Mouse (Mus musculus): ENCODE data around the gene Tmem160. TPM values are rescaled to one million over a fixed set of nuclear protein-coding genes. Genes with fewer than 3 reads are reported as not detected.
A peak's percentile ranks its signal among the peaks of the same experiment; 100 is the strongest.

Gene Tmem160
- 71.5 and 75.0 TPM in 2 replicates for polyA plus RNA-seq (2015; fragmentation: Nextera tagmentation; extraction: Ambion mirVana)

DNA sequence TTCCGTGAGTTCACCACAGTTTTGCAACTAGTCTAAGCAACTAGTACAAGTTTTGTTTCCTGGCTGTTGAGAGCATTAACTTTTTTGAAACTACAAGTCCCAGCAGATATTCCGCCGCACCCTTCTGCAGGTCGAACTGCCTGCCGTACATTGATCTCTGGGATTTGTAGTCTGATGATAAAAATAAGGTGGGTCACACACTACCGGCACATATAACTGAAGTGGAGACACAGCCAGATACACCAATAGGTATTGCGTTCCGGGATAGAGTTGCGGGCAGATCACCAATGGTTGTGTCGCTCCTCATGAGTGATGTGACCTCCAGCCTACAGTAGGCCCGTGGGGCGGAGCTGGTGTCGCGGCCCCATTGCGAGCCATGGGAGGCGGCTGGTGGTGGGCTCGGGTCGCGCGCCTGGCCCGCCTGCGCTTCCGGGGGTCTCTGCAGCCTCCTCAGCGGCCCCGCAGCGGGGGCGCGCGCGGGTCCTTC, at the start of gene Tmem160:
Gene Tmem160, plus strand, starts transcription at position 193 of the 487 bp plus-strand sequence.
- peak within 1 kb of the TSS; percentile 71 for H3K9ac ChIP-seq (ENCODE audit: low read length)
- DNase-seq (ENCODE audit: low spot score) (peak; percentile 88), ATAC-seq (ENCODE audit: low FRiP score, low TSS enrichment) (peak; percentile 99)
- WGBS, result 1% methylated on average over 30 of the region's 30 CpGs
- peak within 1 kb of the TSS; percentile 53 for H3K27ac ChIP-seq (replicated peaks)
- TF ChIP-seq CTCF (IDR thresholded peaks at IDR 0.05; ENCODE audit: low read depth) (no peak), EP300 (optimal IDR thresholded peaks at IDR 0.05) (no peak)
- H3K9me3 ChIP-seq (ENCODE audit: control insufficient read depth, low read length), result no peaks in the 10 kb centered on the region
- 0 out of 2 replicates have a peak, but pooled peaks cover 2% of the 10 kb centered on the region for H3K4me1 ChIP-seq (replicated peaks; ENCODE audit: control insufficient read depth, insufficient read depth)
- no peaks in the 10 kb centered on the region for H3K27me3 ChIP-seq (ENCODE audit: control insufficient read depth, insufficient read depth, low read length)
- H3K36me3 ChIP-seq (ENCODE audit: control insufficient read depth, insufficient read depth, low read length), result no peaks in the 10 kb centered on the region
- peak within 1 kb of the TSS; percentile 97 for H3K4me2 ChIP-seq (replicated peaks; ENCODE audit: low read depth)
- peak within 1 kb of the TSS; percentile 81 for H3K4me3 ChIP-seq (ENCODE audit: low read depth, low read length)

DNA sequence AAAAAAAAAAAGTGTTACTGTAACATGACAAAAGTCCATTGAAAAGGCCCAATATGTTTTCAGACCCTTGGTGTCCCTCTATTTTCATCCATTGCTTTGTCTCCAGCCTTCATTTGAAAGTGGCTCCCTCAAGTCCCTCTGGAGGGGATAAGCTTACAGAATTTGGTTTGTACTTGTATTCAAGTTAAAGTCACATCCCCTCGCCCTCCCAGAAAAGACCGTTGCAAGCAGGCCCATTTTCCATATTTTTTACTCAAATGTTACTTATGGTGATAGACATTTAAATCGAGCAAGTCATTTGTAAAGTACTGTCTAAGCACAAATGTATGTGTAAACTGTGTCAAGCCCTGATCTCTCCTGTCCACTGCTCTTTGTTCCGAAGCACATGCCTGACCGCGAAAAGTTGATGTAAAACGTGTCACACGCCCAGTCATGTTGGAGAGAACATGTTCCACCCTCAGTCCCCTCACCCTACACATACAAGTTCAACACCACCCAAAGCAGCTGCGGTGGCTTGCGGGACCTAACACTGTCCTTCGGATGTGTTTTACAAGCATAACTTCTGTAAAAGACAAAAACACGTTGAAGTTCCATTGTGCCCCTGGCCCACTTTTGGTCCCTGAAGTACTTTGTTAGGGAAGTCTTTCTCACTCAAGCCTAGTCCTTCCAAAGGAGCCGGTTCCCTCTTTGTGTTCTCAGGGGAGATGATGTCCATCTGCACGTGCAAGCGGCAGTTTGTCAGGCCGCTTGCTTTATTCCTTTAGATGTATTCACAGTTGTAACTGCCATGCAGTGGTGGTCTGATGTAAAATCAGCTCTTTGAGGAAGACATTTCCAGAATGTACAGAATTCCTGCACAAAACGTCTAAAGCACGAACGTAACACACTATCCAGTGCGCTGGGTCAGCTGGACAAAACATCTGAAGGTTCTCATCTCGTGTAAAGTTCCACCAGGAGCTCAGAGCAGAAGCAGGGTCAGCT, 49.3 kb upstream of the Tmem160 start:
- Histone ChIP-seq H3K9ac (ENCODE audit: low read length) (peak overlapping the region; percentile 100), H3K4me3 (ENCODE audit: low read depth, low read length) (peak overlapping the region; percentile 98), H3K4me2 (replicated peaks; ENCODE audit: low read depth) (peak overlapping the region; percentile 64), H3K4me1 (replicated peaks; ENCODE audit: control insufficient read depth, insufficient read depth) (peaks cover 6% of the 10 kb centered on the region), H3K27ac (replicated peaks) (peak overlapping the region; percentile 100), H3K27me3 (ENCODE audit: control insufficient read depth, insufficient read depth, low read length) (no peaks in the 10 kb centered on the region), H3K9me3 (ENCODE audit: control insufficient read depth, low read length) (no peaks in the 10 kb centered on the region), H3K36me3 (ENCODE audit: control insufficient read depth, insufficient read depth, low read length) (no peaks in the 10 kb centered on the region)
- DNase-seq (ENCODE audit: low spot score) (peak; percentile 41), ATAC-seq (ENCODE audit: low FRiP score, low TSS enrichment) (no peak)
- TF ChIP-seq CTCF (IDR thresholded peaks at IDR 0.05; ENCODE audit: low read depth), result no peak
- TF ChIP-seq EP300 (optimal IDR thresholded peaks at IDR 0.05), result no peak
- WGBS, result 12% methylated on average over 21 of the region's 21 CpGs

DNA sequence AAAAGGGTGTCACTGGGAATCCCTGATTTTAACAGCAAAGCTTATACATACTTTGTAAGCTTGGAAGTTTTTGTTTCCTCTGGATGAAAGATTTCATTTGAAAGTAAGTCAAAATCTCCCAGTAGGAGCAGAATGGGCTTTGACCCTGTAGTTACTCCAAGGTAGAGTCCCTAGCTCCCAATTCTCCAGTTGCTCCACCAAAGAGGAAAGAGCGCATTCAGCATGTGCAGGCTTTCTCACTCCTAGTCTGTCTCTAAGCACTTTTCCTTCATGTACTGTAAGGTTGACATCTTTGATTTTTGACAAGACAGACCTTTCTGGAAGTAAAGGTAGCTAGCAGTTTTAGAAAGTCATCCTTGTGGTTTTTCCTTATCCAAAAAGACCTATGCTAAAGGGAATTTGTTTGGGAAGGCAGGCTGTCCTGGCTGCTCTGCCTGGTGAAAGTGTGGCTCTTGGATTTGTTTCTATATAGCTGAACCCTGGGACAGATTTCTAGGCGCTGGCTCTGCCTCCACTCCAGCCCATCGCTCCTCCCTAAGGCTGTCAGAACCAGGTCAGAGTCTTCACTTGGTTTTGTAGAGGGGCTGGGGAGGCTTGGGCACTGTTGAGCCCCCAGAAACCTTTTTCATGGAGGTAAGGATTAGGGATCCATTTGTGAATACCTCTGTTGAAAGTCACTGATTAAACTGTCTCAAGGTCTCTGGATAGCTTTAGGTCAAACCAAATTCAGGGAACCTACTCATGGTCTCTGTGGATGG, 48.1 kb upstream of the Tmem160 start:
- Histone ChIP-seq H3K4me1 (replicated peaks; ENCODE audit: control insufficient read depth, insufficient read depth) (peaks cover 6% of the 10 kb centered on the region), H3K9ac (ENCODE audit: low read length) (no peak overlapping the region), H3K4me3 (ENCODE audit: low read depth, low read length) (no peak overlapping the region), H3K36me3 (ENCODE audit: control insufficient read depth, insufficient read depth, low read length) (no peaks in the 10 kb centered on the region), H3K4me2 (replicated peaks; ENCODE audit: low read depth) (no peak overlapping the region), H3K27me3 (ENCODE audit: control insufficient read depth, insufficient read depth, low read length) (no peaks in the 10 kb centered on the region), H3K9me3 (ENCODE audit: control insufficient read depth, low read length) (no peaks in the 10 kb centered on the region), H3K27ac (replicated peaks) (peak overlapping the region; percentile 96)
- 47% methylated on average over 3 of the region's 3 CpGs for WGBS
- ATAC-seq (ENCODE audit: low FRiP score, low TSS enrichment) (no peak), DNase-seq (ENCODE audit: low spot score) (no peak)
- TF ChIP-seq CTCF (IDR thresholded peaks at IDR 0.05; ENCODE audit: low read depth) (no peak), EP300 (optimal IDR thresholded peaks at IDR 0.05) (no peak)

DNA sequence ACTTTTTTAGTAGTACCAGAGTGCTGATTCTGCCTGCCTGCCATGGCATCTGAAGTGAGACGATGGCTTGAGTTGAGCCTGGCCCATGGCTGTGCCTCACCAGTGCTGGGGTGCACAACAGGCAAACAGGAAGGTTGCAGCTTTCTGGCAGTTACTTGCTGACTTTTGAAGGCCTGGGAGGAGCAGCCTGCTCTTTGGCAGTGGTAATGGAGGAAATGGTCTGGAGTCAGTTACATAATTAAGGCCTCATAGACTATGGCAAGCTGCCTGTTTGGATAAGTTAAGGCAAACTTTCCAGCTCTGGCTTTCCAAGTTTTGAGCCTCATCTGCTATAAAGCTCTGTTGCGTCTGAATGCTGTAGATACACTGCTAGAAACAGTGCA, 47.5 kb upstream of the Tmem160 start:
- no peaks in the 10 kb centered on the region for H3K9me3 ChIP-seq (ENCODE audit: control insufficient read depth, low read length)
- TF ChIP-seq EP300 (optimal IDR thresholded peaks at IDR 0.05) (no peak), CTCF (IDR thresholded peaks at IDR 0.05; ENCODE audit: low read depth) (no peak)
- peak overlapping the region; percentile 96 for H3K27ac ChIP-seq (replicated peaks)
- DNase-seq (ENCODE audit: low spot score), result peak; percentile 34
- H3K36me3 ChIP-seq (ENCODE audit: control insufficient read depth, insufficient read depth, low read length), result no peaks in the 10 kb centered on the region
- WGBS, result 22% methylated on average over 2 of the region's 2 CpGs
- H3K9ac ChIP-seq (ENCODE audit: low read length), result peak overlapping the region; percentile 24; the same call in 1 of the 2 replicates
- no peak for ATAC-seq (ENCODE audit: low FRiP score, low TSS enrichment)
- H3K4me1 ChIP-seq (replicated peaks; ENCODE audit: control insufficient read depth, insufficient read depth), result peaks cover 6% of the 10 kb centered on the region
- no peak overlapping the region; the same call in 1 of the 2 replicates for H3K4me2 ChIP-seq (replicated peaks; ENCODE audit: low read depth)
- no peak overlapping the region for H3K4me3 ChIP-seq (ENCODE audit: low read depth, low read length)
- H3K27me3 ChIP-seq (ENCODE audit: control insufficient read depth, insufficient read depth, low read length), result no peaks in the 10 kb centered on the region

DNA sequence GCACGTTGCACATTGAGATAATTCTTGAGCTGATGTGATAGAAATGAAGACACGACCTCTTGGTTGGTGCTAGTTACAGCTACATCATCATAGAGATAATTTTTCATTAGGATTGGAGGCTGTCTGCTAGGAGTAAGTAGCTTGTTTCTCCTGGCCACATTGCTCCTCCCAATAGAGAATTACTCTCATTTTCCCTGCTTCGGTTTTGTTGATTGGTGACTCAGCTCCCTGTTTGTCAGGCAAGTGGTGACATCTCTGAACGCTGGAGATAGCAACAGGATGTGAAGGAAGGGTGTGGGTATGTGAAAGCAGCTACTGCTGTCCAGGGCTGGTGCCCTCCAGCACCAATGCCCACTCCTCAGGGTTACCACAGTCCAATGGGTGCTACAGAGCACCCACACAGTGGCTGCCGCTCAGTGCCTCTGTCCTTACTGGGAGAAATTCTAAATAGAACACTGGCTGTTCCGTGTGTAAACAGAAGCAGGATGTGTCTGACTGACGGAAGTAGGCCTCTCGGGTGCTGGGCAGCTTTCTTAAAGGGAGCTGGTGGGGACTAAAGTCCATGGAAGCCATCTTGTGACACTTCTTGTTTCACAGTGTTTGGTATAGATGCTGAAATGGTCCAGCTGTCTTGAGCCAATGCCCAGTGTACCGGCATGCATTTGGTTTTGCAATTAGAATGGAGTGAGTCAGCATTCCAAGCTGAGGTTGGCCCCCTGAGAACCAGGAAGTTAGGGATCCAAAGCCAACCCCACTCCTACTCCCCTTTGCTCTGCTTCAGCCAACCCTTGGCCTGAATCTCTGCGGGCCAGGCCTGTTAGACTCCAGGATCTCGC, 46.8 kb upstream of the Tmem160 start:
- H3K27ac ChIP-seq (replicated peaks), result peak overlapping the region; percentile 96
- no peaks in the 10 kb centered on the region for H3K36me3 ChIP-seq (ENCODE audit: control insufficient read depth, insufficient read depth, low read length)
- ATAC-seq (ENCODE audit: low FRiP score, low TSS enrichment) (peak; percentile 93), DNase-seq (ENCODE audit: low spot score) (peak; percentile 85)
- TF ChIP-seq CTCF (IDR thresholded peaks at IDR 0.05; ENCODE audit: low read depth), result no peak
- H3K9me3 ChIP-seq (ENCODE audit: control insufficient read depth, low read length), result no peaks in the 10 kb centered on the region
- no peaks in the 10 kb centered on the region for H3K27me3 ChIP-seq (ENCODE audit: control insufficient read depth, insufficient read depth, low read length)
- H3K9ac ChIP-seq (ENCODE audit: low read length), result peak overlapping the region; percentile 24
- WGBS, result 9% methylated on average over 11 of the region's 11 CpGs
- peaks cover 6% of the 10 kb centered on the region for H3K4me1 ChIP-seq (replicated peaks; ENCODE audit: control insufficient read depth, insufficient read depth)
- H3K4me2 ChIP-seq (replicated peaks; ENCODE audit: low read depth), result peak overlapping the region; percentile 35
- H3K4me3 ChIP-seq (ENCODE audit: low read depth, low read length), result 0 out of 2 replicates have a peak overlapping the region, but pooled peaks have one; percentile 0
